Mouse (Mus musculus) urinary bladder, adult 2 months (tissue): ENCODE data around the gene Fbxo41. TPM values are rescaled to one million over a fixed set of nuclear protein-coding genes. Genes with fewer than 3 reads are reported as not detected.
A peak's percentile ranks its signal among the peaks of the same experiment; 100 is the strongest.
"Not testable (repeated sequence)": the region's sequence is repeated elsewhere in the genome, so short reads cannot be mapped to it uniquely, and the experiment has no call there.

ENCODE experiments used
- DNase-seq: peaks from one replicate; pipeline ENCODE4 v3.0.0; 2022; ENCODE audit warnings: low spot score
- polyA plus RNA-seq: library from polyadenylated mRNA; depleted of rRNA; stranded (reverse); fragments of >200 nt; gene quantifications from 2 replicates; pipeline ENCODE4 v1.2.3, GENCODE M21; 2012

Gene Fbxo41
- polyA plus RNA-seq, 1 experiment, result 2.2 TPM

DNA sequence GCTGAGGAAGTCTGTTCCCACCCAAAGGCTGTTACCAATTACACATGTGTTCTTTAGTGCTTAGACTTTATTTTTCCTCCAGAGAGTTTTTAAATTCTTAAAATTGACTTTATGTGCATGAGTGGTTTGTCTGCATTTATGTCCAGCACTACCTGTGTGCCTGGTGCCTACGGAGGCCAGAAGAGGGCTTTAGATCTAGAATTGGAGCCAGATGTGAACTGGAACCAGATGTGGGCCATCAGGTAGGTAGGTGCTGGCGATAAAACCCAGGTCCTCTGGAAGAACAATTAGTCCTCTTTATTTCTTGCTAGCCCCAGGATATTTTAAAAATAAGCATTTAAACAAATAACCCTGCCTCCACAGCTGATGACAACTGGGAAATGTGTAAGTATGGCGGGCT lies 11.2 kb downstream of the Fbxo41 start:
- no peak for DNase-seq

DNA sequence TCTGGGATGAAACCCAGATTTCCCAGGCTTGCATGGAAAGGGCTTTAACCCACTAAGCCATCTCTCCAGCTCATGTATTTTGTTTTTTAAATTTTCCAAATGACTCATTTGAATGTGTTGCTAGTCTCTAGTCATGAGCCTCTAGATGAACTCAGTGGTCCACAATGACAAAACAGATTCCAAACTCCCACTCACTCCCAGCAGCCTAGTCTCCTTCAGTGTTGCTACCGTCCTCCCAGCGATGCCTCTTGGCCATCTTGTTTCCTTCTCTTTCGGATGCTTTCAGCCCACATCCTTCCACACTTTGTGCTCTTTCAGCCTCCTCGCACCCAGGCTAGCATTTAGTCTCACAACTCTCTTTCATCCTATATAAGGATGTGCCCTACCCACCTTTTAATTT lies 12.5 kb downstream of the Fbxo41 start:
- no peak for DNase-seq

- DNase-seq, result no peak
Measured at GRCm38 (mm10) chr6:85489717-85490116, 13.1 kb downstream of the Fbxo41 start.

- DNase-seq, result no peak
Measured at GRCm38 (mm10) chr6:85488510-85488909, 14.3 kb downstream of the Fbxo41 start.

DNA sequence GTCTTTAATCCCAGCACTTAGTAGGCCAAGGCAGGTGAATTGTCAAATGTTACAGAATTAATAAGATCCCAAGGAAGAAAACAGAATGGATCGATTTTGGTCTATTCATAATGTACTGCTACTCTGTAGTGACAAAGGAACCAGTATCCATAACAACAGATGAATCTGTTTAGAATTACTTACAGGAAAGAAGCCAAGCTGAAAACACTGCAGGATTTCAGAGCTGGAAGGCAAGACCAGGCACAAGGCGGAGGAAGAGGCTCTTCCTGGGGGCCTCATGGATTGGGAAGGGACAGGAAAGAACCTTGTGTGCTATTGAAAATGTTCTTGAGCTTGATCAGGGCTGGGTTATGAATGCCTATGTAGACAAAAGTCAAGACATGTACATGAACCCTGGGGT lies 17.1 kb downstream of the Fbxo41 start:
- no peak for DNase-seq

DNA sequence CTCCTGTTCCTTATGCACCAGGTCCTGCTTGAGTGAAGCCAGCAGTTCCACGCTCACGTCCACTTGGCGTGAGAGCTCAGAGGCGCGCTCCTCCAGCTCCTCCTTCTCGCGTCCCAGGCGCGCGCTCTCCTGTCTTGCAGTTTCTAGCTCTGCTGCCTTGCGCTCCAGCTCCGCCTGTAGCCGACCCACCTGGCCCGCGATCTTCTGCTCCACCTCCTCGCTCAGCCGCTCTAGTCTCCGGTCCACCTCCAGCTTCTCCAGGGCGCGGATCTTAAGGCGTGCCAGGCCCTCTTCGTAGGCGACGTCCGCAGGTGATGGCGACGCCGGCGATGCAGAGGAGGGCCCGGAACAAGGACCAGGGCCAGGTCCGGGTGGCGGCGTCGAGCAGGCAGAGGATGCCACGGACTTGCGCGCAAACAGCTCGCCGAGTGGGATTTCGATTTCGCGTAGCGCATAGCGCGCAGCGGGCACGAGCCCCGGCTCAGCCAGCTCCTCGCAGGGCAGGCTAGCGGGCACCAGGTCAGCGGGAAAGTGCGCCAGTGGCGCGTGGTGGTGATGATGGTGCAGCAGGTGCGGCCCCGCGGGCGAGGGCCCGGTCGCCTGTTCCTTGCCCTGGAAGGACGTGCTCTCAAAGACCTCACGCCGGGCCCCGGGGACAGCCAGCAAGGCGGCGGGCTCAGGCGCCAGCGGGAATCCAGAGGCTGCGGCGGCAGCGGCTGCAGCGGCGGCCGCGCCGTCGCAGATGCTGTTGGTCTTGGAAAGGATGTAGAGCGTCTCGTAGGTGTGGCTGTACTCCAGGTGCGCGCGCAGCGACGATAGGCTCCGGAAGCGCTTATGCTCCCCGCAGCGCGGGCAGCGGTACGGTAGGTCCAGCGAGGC lies 18.7 kb downstream of the Fbxo41 start:
- DNase-seq, result no peak

DNA sequence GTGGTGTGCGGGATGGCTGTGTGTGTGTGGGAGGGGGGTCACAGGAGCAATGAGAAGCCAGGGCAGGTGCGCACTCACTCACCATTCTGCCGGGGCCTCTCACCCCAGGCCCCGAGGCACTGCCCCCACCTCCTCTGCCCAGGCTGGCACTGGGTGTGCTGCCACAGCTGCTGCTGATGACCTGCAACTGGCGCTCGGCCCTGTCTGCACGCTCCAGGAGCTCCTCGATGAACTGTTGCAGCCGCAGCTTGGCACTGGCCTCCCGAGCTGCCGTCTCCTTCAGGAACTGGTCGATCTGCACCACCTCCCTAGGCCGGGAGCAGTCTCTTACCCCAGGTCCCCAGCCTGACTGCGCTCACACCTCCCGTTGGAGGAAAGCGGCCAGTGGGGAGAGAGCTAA lies 22.1 kb downstream of the Fbxo41 start:
- DNase-seq, result no peak

DNA sequence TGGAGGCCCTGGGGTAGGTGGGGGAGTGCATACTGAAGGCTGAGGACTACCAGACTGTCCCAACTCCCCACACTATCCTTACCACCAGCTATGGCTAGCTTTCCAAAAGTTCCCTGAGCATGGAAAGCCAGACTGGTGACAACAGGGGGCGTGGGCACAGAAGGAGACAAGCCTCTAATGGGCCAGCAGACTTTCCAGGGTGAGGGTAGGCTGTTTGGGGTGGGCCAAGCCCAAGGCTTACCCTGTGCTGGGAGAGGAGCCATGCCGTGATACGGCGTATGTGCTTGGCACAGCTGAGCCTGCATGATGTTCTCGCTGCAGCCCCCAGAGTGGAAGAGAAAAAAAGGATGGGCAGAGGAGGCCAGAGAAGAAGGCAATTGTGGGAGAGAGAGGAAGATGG lies 22.8 kb downstream of the Fbxo41 start:
- no peak for DNase-seq

DNA sequence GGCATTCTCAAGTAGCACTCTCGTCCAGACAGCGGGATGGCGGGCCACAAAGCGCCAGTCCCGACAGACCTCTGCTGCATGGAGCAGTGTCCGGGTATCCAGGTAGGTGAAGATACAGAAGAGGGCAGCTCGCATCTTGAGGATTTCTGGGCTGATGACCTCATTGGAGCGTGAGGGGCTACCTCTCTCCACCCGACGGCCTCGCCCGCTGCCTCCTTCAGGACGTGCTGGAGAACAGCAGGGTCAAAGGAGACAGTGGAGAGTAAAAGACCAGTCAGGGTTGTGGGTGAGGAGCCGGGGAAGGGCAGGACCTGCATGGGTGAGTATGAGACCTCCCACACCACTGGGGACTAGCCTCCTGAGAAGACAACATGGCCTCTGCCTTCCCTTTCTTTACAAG lies 24.4 kb downstream of the Fbxo41 start:
- no peak for DNase-seq

DNA sequence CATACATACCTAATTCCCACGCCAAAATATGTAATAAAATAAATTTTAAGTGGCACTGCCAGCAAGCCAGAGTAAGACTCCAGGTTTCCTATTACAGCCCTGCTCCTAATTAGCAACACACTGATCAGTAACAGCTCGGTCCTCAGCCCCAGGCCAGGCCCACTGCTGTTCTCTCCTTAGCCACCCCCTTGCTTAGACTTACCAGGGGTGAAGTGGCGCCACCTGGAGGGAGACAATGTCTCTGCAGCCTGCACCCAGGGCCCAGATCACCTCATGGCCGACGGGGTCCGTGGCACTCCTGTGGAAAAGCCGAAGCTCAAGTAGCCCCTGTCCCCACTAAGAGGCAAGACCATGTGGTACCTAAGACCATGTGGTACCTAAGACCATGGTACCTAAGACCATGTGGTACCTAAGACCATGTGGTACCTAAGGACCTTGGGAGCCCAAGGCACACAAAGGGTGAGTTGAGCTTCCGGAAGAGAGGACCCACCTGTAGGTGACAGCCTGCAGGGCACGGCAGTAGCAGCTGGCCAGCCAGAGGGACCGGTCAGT lies 25.4 kb downstream of the Fbxo41 start:
- DNase-seq, result no peak

DNA sequence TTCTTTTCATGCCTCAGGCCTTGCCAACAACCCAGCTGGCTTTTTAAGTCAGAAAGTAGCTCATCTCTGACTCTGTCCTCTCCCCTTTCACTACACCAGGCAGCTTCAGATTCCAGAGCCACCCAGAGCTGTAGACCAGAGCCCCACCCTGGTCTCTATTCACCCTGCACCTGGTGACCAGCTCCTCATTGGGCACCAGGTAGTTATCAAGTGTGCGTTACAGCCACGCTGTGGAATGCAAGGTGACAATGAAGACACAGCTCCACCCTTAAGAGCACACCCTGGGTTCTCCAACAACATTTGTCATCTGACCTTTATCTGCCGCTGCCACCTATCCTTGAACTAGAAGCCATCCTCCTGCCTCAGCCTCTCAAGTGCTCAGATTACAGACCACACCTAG lies 27.2 kb downstream of the Fbxo41 start:
- no peak for DNase-seq

- no peak for DNase-seq
Measured at GRCm38 (mm10) chr6:85472542-85472941, 30.3 kb downstream of the Fbxo41 start.

DNA sequence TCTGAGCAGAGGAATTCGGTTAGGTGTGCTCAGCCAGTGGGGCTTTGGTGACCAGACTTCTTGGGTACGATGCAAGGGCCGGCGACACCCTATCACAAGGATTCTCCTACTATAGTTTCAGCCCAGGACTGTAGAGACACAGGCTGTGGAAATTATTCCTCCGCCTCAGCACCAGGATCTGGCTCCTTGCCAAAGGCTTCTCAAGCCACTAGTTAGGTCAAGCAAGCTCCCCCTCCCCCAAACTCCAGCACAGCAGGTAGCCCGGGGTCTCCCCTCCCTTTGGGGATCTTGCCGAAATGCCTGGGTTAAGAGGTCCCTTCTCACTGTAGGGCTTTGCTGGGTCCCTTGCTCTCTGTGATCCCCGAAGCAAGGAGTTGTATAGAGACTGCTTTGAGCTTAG lies 30.8 kb downstream of the Fbxo41 start:
- no peak for DNase-seq

DNA sequence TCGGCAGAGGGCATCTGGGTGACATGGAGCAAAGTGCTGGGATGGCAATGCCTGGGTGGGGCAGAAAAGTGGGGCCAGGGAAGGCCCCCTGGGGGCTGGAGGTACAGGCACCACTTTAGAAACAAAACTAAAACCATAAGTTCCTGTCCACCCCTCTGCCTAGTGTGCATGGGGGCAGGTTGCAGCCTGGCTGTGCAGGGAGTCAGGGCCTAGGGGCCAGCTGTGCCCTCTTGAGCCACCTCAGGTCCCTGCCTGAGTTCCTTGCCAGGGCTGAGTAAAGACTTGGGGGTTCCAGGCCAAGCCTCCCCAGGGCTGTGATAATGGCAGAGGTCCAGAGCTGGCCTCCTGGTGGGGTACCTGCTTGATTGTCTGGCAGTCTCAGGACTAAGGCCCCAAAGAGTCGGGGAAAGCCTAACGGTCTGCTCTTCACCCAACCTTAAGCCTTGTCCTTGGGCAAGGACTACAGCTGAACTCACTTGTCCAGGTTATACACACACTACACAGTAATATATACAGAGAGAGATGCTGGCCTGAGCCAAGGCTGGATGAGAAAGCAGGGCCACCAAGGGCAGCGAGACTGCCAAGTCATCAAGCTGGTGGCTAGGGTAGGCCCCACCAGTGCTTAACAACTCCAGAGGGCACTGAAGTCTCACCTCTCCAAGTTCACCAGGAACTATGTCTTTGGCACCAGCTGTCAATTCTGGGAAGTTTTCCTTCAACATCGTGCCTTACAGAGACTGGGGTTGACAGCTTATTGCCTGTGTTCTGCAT lies 32.9 kb downstream of the Fbxo41 start:
- DNase-seq, result no peak

- no peak for DNase-seq
Measured at GRCm38 (mm10) chr6:85465381-85465780, 37.4 kb downstream of the Fbxo41 start.

DNA sequence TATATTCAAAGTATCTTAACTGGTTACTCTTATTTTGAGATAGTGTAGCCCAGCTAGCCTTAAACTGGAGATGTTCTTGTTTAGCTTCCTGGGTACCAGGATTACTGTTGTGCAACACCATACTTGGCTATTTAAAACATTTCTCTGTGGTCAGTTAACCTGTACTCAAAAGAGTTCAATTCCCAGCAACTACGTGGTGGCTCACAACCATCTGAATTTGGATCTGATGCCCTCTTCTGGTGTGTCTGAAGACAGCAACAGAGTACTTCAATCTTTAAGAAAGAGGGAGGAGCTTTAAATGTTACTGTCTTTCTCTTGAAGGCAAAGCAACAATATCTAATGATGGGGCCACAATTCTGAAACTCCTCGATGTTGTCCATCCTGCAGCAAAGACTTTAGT lies 43.2 kb downstream of the Fbxo41 start:
- no peak for DNase-seq

DNA sequence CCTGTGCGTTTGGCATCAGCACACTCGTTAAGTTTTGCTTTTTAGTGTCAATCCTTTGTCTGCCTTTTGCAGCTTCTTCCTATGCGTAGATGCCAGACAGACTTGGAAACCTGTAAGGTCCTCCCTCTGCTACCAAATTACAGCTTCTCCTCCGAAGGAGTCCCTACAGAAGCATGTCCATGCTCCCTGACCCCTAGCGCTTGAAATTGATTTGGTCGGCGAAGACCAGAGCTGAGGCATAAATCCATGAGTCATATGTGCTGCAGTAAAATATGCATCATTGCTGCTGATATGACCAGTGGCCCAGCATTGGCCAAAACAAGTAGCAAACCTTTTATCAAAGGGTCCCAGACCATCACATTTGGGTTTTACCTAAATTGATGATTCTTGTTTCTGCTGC lies 50.0 kb downstream of the Fbxo41 start:
- no peak for DNase-seq

GRCm38 (mm10) chr6:85452411-85452665 lies 50.5 kb downstream of the Fbxo41 start:
- DNase-seq, result no peak

DNA sequence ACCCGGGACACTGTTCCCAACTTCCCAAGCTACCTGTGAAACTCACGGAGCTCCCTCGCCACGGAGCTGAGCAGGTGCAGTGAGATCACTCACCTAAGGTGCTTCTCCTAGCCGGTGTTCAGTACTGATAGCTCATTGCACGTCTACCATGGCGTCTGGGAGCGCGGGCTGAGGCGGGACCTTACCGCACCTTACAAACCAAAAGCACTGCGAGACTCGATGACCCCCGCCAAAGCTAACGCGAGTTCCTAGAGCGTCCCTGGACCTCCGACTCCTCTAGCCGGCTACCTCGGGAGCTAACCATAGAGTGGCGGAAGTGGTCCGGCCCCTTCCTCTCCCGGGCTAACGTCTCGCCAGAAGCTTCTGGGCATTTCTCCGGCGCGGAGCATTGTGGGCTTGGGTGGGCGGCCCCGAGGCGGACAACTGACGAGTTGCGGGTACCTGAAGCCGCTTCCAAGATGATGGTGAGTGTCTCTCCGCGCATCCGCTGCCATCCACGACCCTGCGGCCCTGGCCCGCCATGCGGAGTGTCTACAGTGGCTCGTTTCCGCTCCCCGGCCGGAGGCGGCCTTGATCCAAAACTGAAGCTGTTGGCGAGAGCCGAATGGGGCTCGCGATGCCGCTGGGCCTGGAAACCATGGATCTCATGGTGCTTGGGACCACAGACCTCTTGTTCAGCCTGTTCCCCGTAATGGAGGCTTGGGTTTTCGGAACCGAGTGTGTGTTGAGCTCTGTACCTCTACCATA lies 51.0 kb downstream of the Fbxo41 start, which contains the start of gene Pradc1:
Gene Pradc1 (minus strand): TSS at position 307 of the 747 bp plus-strand sequence.
- peak; percentile 91 for DNase-seq

DNA sequence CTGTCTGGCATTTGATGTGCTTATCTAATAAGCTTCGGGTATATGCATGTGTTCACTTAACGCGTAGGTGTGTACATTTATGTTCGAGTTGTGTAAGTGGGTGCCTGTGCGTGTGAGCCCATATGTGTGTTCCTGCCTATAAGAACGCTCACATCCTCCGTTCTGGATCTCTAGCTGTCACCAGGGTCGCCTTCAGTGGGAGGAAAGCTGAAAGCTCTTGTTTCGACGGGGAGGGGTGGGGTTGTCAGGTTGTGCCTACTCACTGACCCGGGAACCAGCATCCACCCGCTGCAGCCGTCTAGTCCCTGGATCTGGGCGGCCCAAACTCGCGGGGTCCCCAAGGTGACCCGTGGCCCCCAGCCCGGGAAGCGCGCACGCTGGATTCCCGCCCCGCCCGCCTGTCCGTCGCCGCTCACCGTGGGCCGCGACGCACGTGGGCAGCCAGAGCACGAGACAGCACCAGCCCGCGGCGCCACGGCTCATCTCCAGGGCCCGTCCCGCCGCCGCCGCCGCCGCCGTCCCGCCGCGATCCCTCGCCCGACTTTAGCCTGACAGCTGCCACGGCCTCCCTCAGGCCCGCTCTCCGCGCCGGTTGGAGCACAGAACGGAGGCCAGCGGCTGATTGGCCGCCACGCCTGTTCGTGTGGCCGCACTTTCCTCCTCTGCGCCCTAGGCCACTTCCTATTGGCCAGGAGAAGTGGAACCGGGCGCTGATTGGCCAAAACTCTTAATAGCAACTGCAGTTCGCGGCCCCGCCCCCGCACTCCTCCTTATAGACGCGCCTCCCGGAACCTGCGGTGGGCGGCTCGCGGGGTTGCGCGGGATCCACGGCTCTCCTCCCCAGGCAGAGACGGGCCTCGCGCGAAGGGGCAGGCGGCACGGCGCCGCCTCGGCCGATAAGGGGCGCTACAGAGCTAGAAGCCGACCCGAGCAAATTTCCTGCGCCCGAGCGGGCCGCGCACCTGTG lies 51.8 kb downstream of the Fbxo41 start, which contains the start of gene Cct7:
Gene Cct7 (plus strand): TSS at position 818 of the 967 bp plus-strand sequence.
- peak; percentile 94 for DNase-seq

DNA sequence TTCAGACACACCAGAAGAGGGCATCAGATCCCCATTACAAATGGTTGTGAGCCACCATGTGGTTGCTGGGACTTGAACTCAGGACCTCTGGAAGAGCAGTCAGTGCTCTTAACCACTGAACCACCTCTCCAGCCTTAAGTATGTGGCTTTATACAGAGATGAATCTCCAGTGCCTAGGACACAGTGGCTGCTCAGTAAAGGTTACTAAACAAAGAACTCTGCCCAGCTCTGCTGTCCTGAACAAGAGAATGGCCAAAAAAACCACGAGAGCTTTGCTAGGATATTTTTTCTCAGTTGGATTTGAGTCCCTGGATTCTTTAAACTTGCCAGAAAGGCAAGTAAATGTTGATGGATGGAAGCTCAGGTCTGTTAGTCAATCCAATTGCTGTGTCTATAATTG lies 52.7 kb downstream of the Fbxo41 start:
- not testable (repeated sequence) for DNase-seq
